23 mouse cellular contexts compared by ENCODE assay signal in genomic region chr7:24640450-24640849, GRCm38 (mm10). TPM values are rescaled to one million over a fixed set of nuclear protein-coding genes. Genes with fewer than 3 reads are reported as not detected.
DNase-seq lines count a peak whose midpoint lies in the region; TF ChIP-seq lines count a peak whose summit lies in the region.
"Had no signal": no experiment of that assay in that cellular context is flagged by ENCODE, and none has a peak within 500 bp of the region (broad histone marks: within the 10 kb centered on the region; RNA-seq: fewer than 3 reads in every experiment).

No protein-coding gene starts in this region.

- intact Hi-C loops in left cerebral cortex, postnatal 25 days (cut with DNase I) = no loop called here

- no peak for TF ChIP-seq POLR2A in CH12.LX (IDR thresholded peaks at IDR 0.05; ENCODE audit: low read depth, low read length)

- H3K79me2 ChIP-seq in CH12.LX (replicated peaks; ENCODE audit: control insufficient read depth, extremely low read depth, insufficient read depth, poor library complexity, severe bottlenecking) = no peaks in the 10 kb centered on the region

- H3K4me2 ChIP-seq in CH12.LX (ENCODE audit: insufficient read depth, low read depth, poor library complexity, severe bottlenecking) = peak overlapping the region; percentile 53

- TF ChIP-seq RAD21 in CH12.LX (IDR thresholded peaks at IDR 0.05; ENCODE audit: low read depth, low read length) = no peak

- no peaks in the 10 kb centered on the region for H3K9me3 ChIP-seq in CH12.LX (replicated peaks; ENCODE audit: low read length)
- H3K9me3 ChIP-seq: G1E had no signal

- H3K4me3 ChIP-seq in CH12.LX (replicated peaks in 1 of 3; ENCODE audit: low read depth in 2 of 3, low read length in 2 of 3, poor library complexity in 1 of 3) = peak overlapping the region in 2 of 3 experiments; percentile 3 to 6

- H3K27me3 ChIP-seq in CH12.LX (replicated peaks) = peaks cover 11% of the 10 kb centered on the region

- DNase-seq in CH12.LX (ENCODE audit: extremely low read depth) = peak; percentile 65
- DNase-seq in left cerebral cortex, postnatal 25 days (ENCODE audit: low spot score in 2 of 2) = no peak
- DNase-seq: adrenal gland, adult 2 months; adrenal gland, adult 8-10 months; adrenal gland, postnatal 10 days; adrenal gland, postnatal 14 days; adrenal gland, postnatal 25 days; adrenal gland, postnatal 36 days; B cell, adult 2 months; cerebellum, adult 11 months; cerebellum, adult 11-12 months; cerebellum, adult 18-20 months; cerebellum, adult 2 months; cerebellum, adult 8-10 months had no signal

- H3K36me3 ChIP-seq in CH12.LX (replicated peaks in 1 of 2; ENCODE audit: control insufficient read depth in 1 of 2, insufficient read depth in 1 of 2, low read length in 1 of 2) = no peaks in the 10 kb centered on the region
- H3K36me3 ChIP-seq: G1E had no signal

- peaks cover 18 to 19% of the 10 kb centered on the region in 2 experiments for H3K4me1 ChIP-seq in CH12.LX (ENCODE audit: control insufficient read depth in 1 of 2, insufficient read depth in 2 of 2)

- no peak overlapping the region; the same call in 1 of the 2 replicates for H3K9ac ChIP-seq in CH12.LX (ENCODE audit: insufficient read depth, low read depth)

- no peak for TF ChIP-seq CTCF in CH12.LX (conservative IDR thresholded peaks at IDR 0.05 in 1 of 2, IDR thresholded peaks at IDR 0.05 in 1 of 2; ENCODE audit: low read depth in 2 of 2, low read length in 2 of 2)

- in situ Hi-C loops in CH12.LX (cut with MboI; ENCODE audit: low pct_ligation_motif_present, low pct_unique_long_range_greater_than_20kb, low sequenced_read_pairs) = loop anchor here (10.0 kb wide), 1 partner anchor 106 kb away; the partner anchor contains the start of gene Irgq

- dilution Hi-C loops in CH12.LX (cut with MboI; ENCODE audit: extremely low pct_ligation_motif_present, extremely low pct_unique_long_range_greater_than_20kb, low sequenced_read_pairs) = no loop called here

- H3K27ac ChIP-seq in CH12.LX (ENCODE audit: insufficient read depth, low read depth) = no peak overlapping the region

- peak; percentile 63 for TF ChIP-seq EP300 in CH12.LX (IDR thresholded peaks at IDR 0.05; ENCODE audit: low read length)

TF ChIP-seq in CH12.LX, 34 proteins besides CTCF, POLR2A, EP300 and RAD21:
- no peak for TF ChIP-seq CHD2 (IDR thresholded peaks at IDR 0.05; ENCODE audit: low read length)
- no peak for TF ChIP-seq MAZ (IDR thresholded peaks at IDR 0.05; ENCODE audit: low read depth, low read length)
- TF ChIP-seq ELF1 (IDR thresholded peaks at IDR 0.05; ENCODE audit: low read depth, low read length) = 0 out of 2 replicates have a peak, but pooled peaks have one; percentile 33
- no peak for TF ChIP-seq CHD1 (IDR thresholded peaks at IDR 0.05; ENCODE audit: low read depth, low read length)
- TF ChIP-seq BHLHE40 (IDR thresholded peaks at IDR 0.05; ENCODE audit: low read depth, low read length) = peak; percentile 26; the same call in 1 of the 2 replicates
- TF ChIP-seq ZKSCAN1 (IDR thresholded peaks at IDR 0.05; ENCODE audit: borderline replicate concordance, low read depth, low read length) = no peak
- TF ChIP-seq USF2 (conservative IDR thresholded peaks at IDR 0.05; ENCODE audit: low read depth, low read length) = no peak
- TF ChIP-seq NRF1 (IDR thresholded peaks at IDR 0.05; ENCODE audit: low read depth, low read length) = no peak
- TF ChIP-seq TCF12 (IDR thresholded peaks at IDR 0.05; ENCODE audit: low read depth, low read length) = peak; percentile 26; the same call in 1 of the 2 replicates
- TF ChIP-seq MYC (IDR thresholded peaks at IDR 0.05; ENCODE audit: low read depth, low read length) = 0 out of 2 replicates have a peak, but pooled peaks have one; percentile 19
- TF ChIP-seq ZC3H11A (IDR thresholded peaks at IDR 0.05; ENCODE audit: low read depth, low read length) = no peak
- TF ChIP-seq PAX5 (IDR thresholded peaks at IDR 0.05; ENCODE audit: low read length) = no peak
- TF ChIP-seq ETS1 (conservative IDR thresholded peaks at IDR 0.05; ENCODE audit: low read depth, low read length) = no peak; the same call in 1 of the 2 replicates
- TF ChIP-seq IRF4 (IDR thresholded peaks at IDR 0.05; ENCODE audit: low read depth, low read length) = peak; percentile 74
- no peak for TF ChIP-seq GABPA (IDR thresholded peaks at IDR 0.05; ENCODE audit: insufficient replicate concordance, low read depth, low read length)
- TF ChIP-seq HCFC1 (IDR thresholded peaks at IDR 0.05; ENCODE audit: low read depth, low read length) = no peak
- TF ChIP-seq RCOR1 (conservative IDR thresholded peaks at IDR 0.05; ENCODE audit: low read depth, low read length) = no peak
- TF ChIP-seq MAX (IDR thresholded peaks at IDR 0.05; ENCODE audit: low read length) = peak; percentile 47; the same call in 1 of the 2 replicates
- peak; percentile 52; the same call in 1 of the 2 replicates for TF ChIP-seq MEF2A (IDR thresholded peaks at IDR 0.05; ENCODE audit: borderline replicate concordance, low read depth, low read length)
- TF ChIP-seq SIN3A (IDR thresholded peaks at IDR 0.05; ENCODE audit: low read length) = 0 out of 2 replicates have a peak, but pooled peaks have one; percentile 26
- no peak for TF ChIP-seq JUN (IDR thresholded peaks at IDR 0.05; ENCODE audit: insufficient read depth, low read depth, low read length)
- no peak for TF ChIP-seq POLR2AphosphoS2 (IDR thresholded peaks at IDR 0.05; ENCODE audit: low read depth, low read length)

RNA-seq across cellular contexts. Expression of gene Lypd3, which starts 4.1 kb away (rescaled TPM):
- total RNA-seq in CH12.LX (2012; rRNA removed) (not detected in 2 replicates), CH12.LX (2014; rRNA removed) (not detected in 2 replicates)
- polyA plus RNA-seq in CH12.LX (2012; ENCODE audit: insufficient read length, low read depth) = not detected in 2 replicates
- total RNA-seq in left cerebral cortex, postnatal 25 days (2021) = under 1 TPM; 0.73 to 0.92 TPM
- total RNA-seq: G1E, MEL had no signal
- polyA plus RNA-seq: activated CD4-positive, CD25-positive, alpha-beta regulatory T cell, adult 4 months; C2C12; CD4-positive, CD25-positive, alpha-beta regulatory T cell, adult 4 months; G1E; Patski had no signal

RNA-seq across cellular contexts. Expression of gene Phldb3, which starts 29.9 kb away (rescaled TPM):
- 3.1 and 3.5 TPM in 2 replicates for total RNA-seq in CH12.LX (2012; rRNA removed)
- total RNA-seq in CH12.LX (2014; rRNA removed) = 0.89 and 1.1 TPM in 2 replicates
- polyA plus RNA-seq in CH12.LX (2012; ENCODE audit: insufficient read length, low read depth) = 3.5 and 3.6 TPM in 2 replicates
- total RNA-seq in left cerebral cortex, postnatal 25 days (2021) = under 1 TPM; 0.16 to 0.27 TPM

RNA-seq across cellular contexts. Expression of gene Tex101, which starts 36.0 kb away (rescaled TPM):
- total RNA-seq in CH12.LX (2012; rRNA removed) (not detected in 2 replicates), CH12.LX (2014; rRNA removed) (not detected in 2 replicates)
- not detected in 2 replicates for polyA plus RNA-seq in CH12.LX (2012; ENCODE audit: insufficient read length, low read depth)
- total RNA-seq in left cerebral cortex, postnatal 25 days (2021) = not detected
- total RNA-seq: adrenal gland, adult 18-20 months; adrenal gland, adult 2 months; adrenal gland, adult 8-10 months; adrenal gland, postnatal 10 days; adrenal gland, postnatal 14 days; adrenal gland, postnatal 25 days; adrenal gland, postnatal 36 days; adrenal gland, postnatal 4 days had no signal
- polyA plus RNA-seq: activated CD4-positive, CD25-positive, alpha-beta regulatory T cell, adult 4 months; adrenal gland, adult 2 months; brain, embryonic 14.5 days; C2C12; CD4-positive, CD25-positive, alpha-beta regulatory T cell, adult 4 months; cerebellum, adult 2 months; G1E; Patski had no signal

RNA-seq across cellular contexts. Expression of gene Zfp575, which starts 53.0 kb away (rescaled TPM):
- total RNA-seq in CH12.LX (2012; rRNA removed) (0.46 and 0.81 TPM in 2 replicates), CH12.LX (2014; rRNA removed) (0.09 TPM in 1 of 2 replicates, not detected in the other)
- polyA plus RNA-seq in CH12.LX (2012; ENCODE audit: insufficient read length, low read depth) = 0.14 and 0.20 TPM in 2 replicates
- total RNA-seq in left cerebral cortex, postnatal 25 days (2021) = 1 to 10 TPM; 6.7 TPM
- polyA plus RNA-seq: G1E, Patski had no signal

RNA-seq across cellular contexts. Expression of gene Ethe1, which starts 53.1 kb away (rescaled TPM):
- total RNA-seq in CH12.LX (2012; rRNA removed) = 18.6 and 24.1 TPM in 2 replicates
- total RNA-seq in CH12.LX (2014; rRNA removed) = 25.0 and 32.0 TPM in 2 replicates
- 16.5 and 22.8 TPM in 2 replicates for polyA plus RNA-seq in CH12.LX (2012; ENCODE audit: insufficient read length, low read depth)
- total RNA-seq in left cerebral cortex, postnatal 25 days (2021) = 10 to 100 TPM; 11.1 to 13.2 TPM
